Mouse (Mus musculus) MEL (cell line): ENCODE data around the gene Sh3pxd2b.

Experiments
- CTCF ChIP-seq, 3 experiments: IDR thresholded peaks in 2 of 3; conservative IDR thresholded peaks in 1 of 3; 2 replicates each; pipeline ENCODE4 v1.5.1; 2011 to 2012; ENCODE audit warnings: low read length in 3 of 3, low read depth in 2 of 3, mild to moderate bottlenecking in 2 of 3, improper control_type of control experiment in 1 of 3, inconsistent platforms in 1 of 3, mixed read lengths in 1 of 3, moderate library complexity in 1 of 3; ENCODE audit not compliant: control insufficient read depth in 1 of 3, insufficient read depth in 1 of 3, poor library complexity in 1 of 3, severe bottlenecking in 1 of 3
- MAFK ChIP-seq: IDR thresholded peaks from 2 replicates; pipeline ENCODE4 v1.6.1; 2011; ENCODE audit warnings: low read depth, mild to moderate bottlenecking, low read length, improper control_type of control experiment, borderline replicate concordance
- POLR2A ChIP-seq, 2 experiments: IDR thresholded peaks; 2 replicates each; pipeline ENCODE4 v1.6.1; 2011 to 2012; ENCODE audit warnings: low read length in 2 of 2, mild to moderate bottlenecking in 2 of 2, control low read depth in 1 of 2, improper control_type of control experiment in 1 of 2, low read depth in 1 of 2, moderate library complexity in 1 of 2; ENCODE audit not compliant: control insufficient read depth in 1 of 2, insufficient read depth in 1 of 2, poor library complexity in 1 of 2
- UBTF ChIP-seq: IDR thresholded peaks from 2 replicates; pipeline ENCODE4 v1.6.1; 2012; ENCODE audit warnings: low read depth, mild to moderate bottlenecking, inconsistent platforms, low read length, improper control_type of control experiment, moderate library complexity, borderline replicate concordance; ENCODE audit not compliant: insufficient read depth
- USF1 ChIP-seq: IDR thresholded peaks from 2 replicates; pipeline ENCODE4 v1.6.1; 2014; ENCODE audit warnings: low read depth, mild to moderate bottlenecking, inconsistent platforms, low read length, improper control_type of control experiment, moderate library complexity
- USF2 ChIP-seq, 2 experiments: IDR thresholded peaks; 2 replicates each; pipeline ENCODE4 v1.6.1; 2011 to 2012; ENCODE audit warnings: improper control_type of control experiment in 2 of 2, low read length in 2 of 2, borderline replicate concordance in 1 of 2, inconsistent platforms in 1 of 2, low read depth in 1 of 2, mild to moderate bottlenecking in 1 of 2; ENCODE audit not compliant: insufficient read depth in 1 of 2
- ZC3H11A ChIP-seq: IDR thresholded peaks from 2 replicates; pipeline ENCODE4 v1.6.1; 2012; ENCODE audit warnings: low read depth, mild to moderate bottlenecking, inconsistent platforms, low read length, improper control_type of control experiment
- ZNF384 ChIP-seq: IDR thresholded peaks from 2 replicates; pipeline ENCODE4 v1.6.1; 2012; ENCODE audit warnings: low read depth, mild to moderate bottlenecking, inconsistent platforms, low read length, improper control_type of control experiment

DNA sequence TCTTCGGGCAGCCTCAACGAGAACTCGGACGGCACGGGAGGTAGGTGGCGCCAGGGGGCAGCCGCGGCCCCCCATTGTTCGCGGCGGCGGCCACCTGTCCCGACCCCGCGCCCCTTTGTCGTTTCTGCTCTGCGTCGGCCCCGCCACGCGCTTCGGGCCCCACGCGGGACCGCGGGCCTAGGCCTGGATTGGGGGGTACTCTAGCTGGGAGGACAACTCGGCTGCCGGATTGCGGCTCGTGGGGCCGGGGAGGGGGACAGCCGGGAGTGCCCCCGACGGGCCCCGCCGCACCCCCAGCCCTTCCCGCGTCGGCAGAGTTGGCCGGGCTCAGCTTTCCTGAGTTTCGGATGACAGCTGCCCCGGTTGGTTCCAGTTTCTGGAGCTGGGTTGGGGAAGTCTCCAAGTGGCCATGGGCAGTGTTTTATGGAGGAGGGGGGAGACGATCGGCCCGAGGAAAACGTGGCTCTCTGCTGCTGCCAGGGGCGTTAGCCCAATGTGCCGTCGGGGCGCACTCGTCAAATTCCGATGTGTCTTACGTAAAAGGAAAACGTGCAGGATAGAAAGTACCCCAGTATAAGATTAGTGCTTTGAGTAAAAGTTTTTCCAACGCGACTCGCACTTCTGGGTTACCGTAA is 108.0 kb downstream of the Sh3pxd2b start:
- no peak for TF ChIP-seq ZC3H11A
- peak in 1 of 3 experiments; percentile 22; a peak in 2 of 6 replicates for TF ChIP-seq CTCF (IDR thresholded peaks at IDR 0.05 in 2 of 3, conservative IDR thresholded peaks at IDR 0.05 in 1 of 3; ENCODE audit: control insufficient read depth in 1 of 3, insufficient read depth in 1 of 3, low read depth in 2 of 3, low read length in 3 of 3, poor library complexity in 1 of 3, severe bottlenecking in 1 of 3)
- no peak for TF ChIP-seq POLR2A (IDR thresholded peaks at IDR 0.05; ENCODE audit: control insufficient read depth in 1 of 2, insufficient read depth in 1 of 2, low read depth in 1 of 2, low read length in 2 of 2, poor library complexity in 1 of 2)
- no peak for TF ChIP-seq UBTF
- TF ChIP-seq ZNF384, result no peak
- TF ChIP-seq USF1, result no peak
- TF ChIP-seq MAFK, result no peak
- TF ChIP-seq USF2 (IDR thresholded peaks at IDR 0.05; ENCODE audit: borderline replicate concordance in 1 of 2, insufficient read depth in 1 of 2, low read depth in 1 of 2, low read length in 2 of 2), result no peak
